Mouse (Mus musculus) forebrain, embryonic 14.5 days (tissue): ENCODE results near the gene Reps2. TPM values are rescaled to one million over a fixed set of nuclear protein-coding genes. Genes with fewer than 3 reads are reported as not detected.

ENCODE experiments used
- ATAC-seq: fragments of 200-750 bp; cut with Nextera tagmentation; 2 replicates; pipeline ENCODE4 v1.8.0; 2017; ENCODE audit warnings: mild to moderate bottlenecking, moderate library complexity
- DNase-seq: peaks from one replicate; pipeline ENCODE4 v3.0.0-alpha.2; 2015; ENCODE audit warnings: low spot score
- H3K27ac ChIP-seq: fragments of 300-500 bp; sonication (generic); 2 replicates; pipeline ENCODE4 v1.5.1; 2014; ENCODE audit warnings: low read depth, mild to moderate bottlenecking, control low read depth, low read length, moderate library complexity
- H3K27me3 ChIP-seq: fragments of 300-500 bp; sonication (generic); replicated peaks from 2 replicates; pipeline ENCODE4 v1.6.1; 2014; ENCODE audit warnings: low read length, control low read depth, mixed read lengths; ENCODE audit not compliant: control insufficient read depth, insufficient read depth
- H3K36me3 ChIP-seq: fragments of 300-500 bp; sonication (generic); 2 replicates; pipeline ENCODE4 v1.6.1; 2014; ENCODE audit warnings: low read length, control low read depth; ENCODE audit not compliant: control insufficient read depth, insufficient read depth
- H3K4me1 ChIP-seq: fragments of 300-500 bp; sonication (generic); 2 replicates; pipeline ENCODE4 v1.6.1; 2014; ENCODE audit warnings: antibody characterized with exemption, low read length, control low read depth; ENCODE audit not compliant: control insufficient read depth, insufficient read depth
- H3K4me2 ChIP-seq: fragments of 300-500 bp; sonication (generic); 2 replicates; pipeline ENCODE4 v1.6.1; 2014; ENCODE audit warnings: mild to moderate bottlenecking, control low read depth, low read length
- H3K4me3 ChIP-seq: fragments of 300-500 bp; sonication (generic); 2 replicates; pipeline ENCODE4 v1.5.1; 2014; ENCODE audit warnings: low read depth, low read length, control low read depth
- H3K9ac ChIP-seq: fragments of 300-500 bp; sonication (generic); 2 replicates; pipeline ENCODE4 v1.6.1; 2014; ENCODE audit warnings: mild to moderate bottlenecking, low read length, control low read depth, moderate library complexity
- H3K9me3 ChIP-seq: fragments of 300-500 bp; sonication (generic); replicated peaks from 2 replicates; pipeline ENCODE4 v1.6.1; 2016; ENCODE audit warnings: low read length, control low read depth, mixed read lengths; ENCODE audit not compliant: control insufficient read depth
- WGBS: fragments of 180-500 bp; shearing (Covaris S2); extraction: QIAGEN DNeasy Blood & Tissue Kit; methylation state at CpG from one replicate; pipeline ENCODE4 v1.1.7; 2014; 5-methylcytosine and 5-hydroxymethylcytosine counted together
- polyA plus RNA-seq: library from polyadenylated mRNA; unstranded; fragments of >200 nt; fragmentation: Nextera tagmentation; extraction: Ambion mirVana; gene quantifications from 2 replicates; pipeline ENCODE4 v1.2.1, GENCODE M21; 2014

The Reps2 gene
- polyA plus RNA-seq, 1 experiment from 2014 or later = 2.2 TPM

- H3K4me2 ChIP-seq = no peak overlapping the region
- ATAC-seq (no peak), DNase-seq (no peak)
- no peaks in the 10 kb centered on the region for H3K27me3 ChIP-seq
- H3K9ac ChIP-seq = no peak overlapping the region
- H3K36me3 ChIP-seq = no peaks in the 10 kb centered on the region
- 95% methylated on average over 1 of the region's 1 CpGs for WGBS
- H3K9me3 ChIP-seq = no peaks in the 10 kb centered on the region
- H3K4me3 ChIP-seq = no peak overlapping the region
- H3K4me1 ChIP-seq = no peaks in the 10 kb centered on the region
- H3K27ac ChIP-seq = no peak overlapping the region
Observed at GRCm38 (mm10) chrX:162380730-162381129, 262.7 kb downstream of the Reps2 start.

- H3K9ac ChIP-seq = no peak overlapping the region
- H3K27me3 ChIP-seq = no peaks in the 10 kb centered on the region
- no peak overlapping the region for H3K4me3 ChIP-seq
- no peaks in the 10 kb centered on the region for H3K9me3 ChIP-seq
- H3K4me1 ChIP-seq = no peaks in the 10 kb centered on the region
- DNase-seq = no peak
- no peak overlapping the region for H3K27ac ChIP-seq
- no peak overlapping the region for H3K4me2 ChIP-seq
- no peak for ATAC-seq
- no peaks in the 10 kb centered on the region for H3K36me3 ChIP-seq
- 78% methylated on average over 2 of the region's 2 CpGs for WGBS
Observed at GRCm38 (mm10) chrX:162363206-162363605, 280.2 kb downstream of the Reps2 start.

Other genes with a start within 250 kb of the Reps2 start
- gene Rbbp7, start 116.8 kb upstream of the Reps2 start, polyA plus RNA-seq = 232 and 256 TPM in 2 replicates
- 13.6 and 14.8 TPM in 2 replicates for gene Txlng, start 185.8 kb upstream of the Reps2 start, polyA plus RNA-seq
- gene Syap1, start 244.8 kb upstream of the Reps2 start, polyA plus RNA-seq = 30.0 and 31.3 TPM in 2 replicates